Mouse (Mus musculus): ENCODE results near the gene Tmem247. TPM values are rescaled to one million over a fixed set of nuclear protein-coding genes. Genes with fewer than 3 reads are reported as not detected.

The Tmem247 gene
- total RNA-seq, 1 experiment from 2014 or later, result not detected

GRCm38 (mm10) chr17:86964041-86964440 lies 46.9 kb downstream of the Tmem247 start:
- no peak for DNase-seq

- peak; percentile 65 for DNase-seq
Observed at GRCm38 (mm10) chr17:86964502-86964901, 47.4 kb downstream of the Tmem247 start.

GRCm38 (mm10) chr17:86965121-86965520 lies 48.0 kb downstream of the Tmem247 start:
- DNase-seq, result no peak

- DNase-seq, result no peak
Observed at GRCm38 (mm10) chr17:86966040-86966439, 48.9 kb downstream of the Tmem247 start.

GRCm38 (mm10) chr17:86967048-86967447 lies 49.9 kb downstream of the Tmem247 start:
- no peak for DNase-seq

GRCm38 (mm10) chr17:86967536-86968525 lies 50.7 kb downstream of the Tmem247 start:
- DNase-seq, result no peak

- DNase-seq, result no peak
Observed at GRCm38 (mm10) chr17:86968581-86968980, 51.4 kb downstream of the Tmem247 start.

- DNase-seq, result no peak
Observed at GRCm38 (mm10) chr17:86969582-86969981, 52.4 kb downstream of the Tmem247 start.

- DNase-seq, result no peak
Observed at GRCm38 (mm10) chr17:86970026-86970750, 53.0 kb downstream of the Tmem247 start.

GRCm38 (mm10) chr17:86971036-86971435 lies 53.9 kb downstream of the Tmem247 start:
- DNase-seq, result no peak

- DNase-seq, result no peak
Observed at GRCm38 (mm10) chr17:86971860-86972259, 54.7 kb downstream of the Tmem247 start.

Other genes with a start within 250 kb of the Tmem247 start
- 174 and 183 TPM in 2 replicates for gene Epas1, start 163.6 kb upstream of the Tmem247 start, total RNA-seq (2021)
- not detected in 2 replicates for gene Atp6v1e2, start 30.5 kb downstream of the Tmem247 start, total RNA-seq (2021)
- gene Rhoq, start 45.7 kb downstream of the Tmem247 start, total RNA-seq (2021), result 53.0 and 64.0 TPM in 2 replicates
- gene Pigf, start 108.1 kb downstream of the Tmem247 start, total RNA-seq (2021), result 14.0 and 15.4 TPM in 2 replicates
- gene Cript, start 108.2 kb downstream of the Tmem247 start, total RNA-seq (2021), result 67.1 and 68.5 TPM in 2 replicates
- gene Socs5, start 190.3 kb downstream of the Tmem247 start, total RNA-seq (2021), result 82.7 and 83.4 TPM in 2 replicates